Mouse (Mus musculus): ENCODE measurements around the gene Mettl8. TPM values are rescaled to one million over a fixed set of nuclear protein-coding genes. Genes with fewer than 3 reads are reported as not detected.

Gene Mettl8
- 11.8 and 13.2 TPM in 2 replicates for polyA plus RNA-seq (2012; rRNA removed)

GRCm38 (mm10) chr2:71055300-71056114, at the start of gene Mettl8, which contains the start of gene Dcaf17:
Gene Mettl8, minus strand, starts transcription at chr2:71055583.
Gene Dcaf17, plus strand, starts transcription at chr2:71055328.
- TF ChIP-seq POLR2A (IDR thresholded peaks at IDR 0.05; ENCODE audit: borderline replicate concordance, extremely low read depth, insufficient read depth, insufficient read length, poor library complexity, severe bottlenecking) (peak; percentile 68; the same call in 1 of the 2 replicates), CTCF (IDR thresholded peaks at IDR 0.05; ENCODE audit: borderline replicate concordance, extremely low read depth, insufficient read depth, insufficient read length) (0 out of 2 replicates have a peak, but pooled peaks have one; percentile 9)
- peak; percentile 99 for DNase-seq (ENCODE audit: low read depth)

- DNase-seq (ENCODE audit: low read depth): no peak
- TF ChIP-seq CTCF (IDR thresholded peaks at IDR 0.05; ENCODE audit: borderline replicate concordance, extremely low read depth, insufficient read depth, insufficient read length): no peak
- TF ChIP-seq POLR2A (IDR thresholded peaks at IDR 0.05; ENCODE audit: borderline replicate concordance, extremely low read depth, insufficient read depth, insufficient read length, poor library complexity, severe bottlenecking): no peak
These were observed 49.3 kb upstream of the Mettl8 start for GRCm38 (mm10) chr2:71104696-71105095.

GRCm38 (mm10) chr2:71103292-71103680, 47.9 kb upstream of the Mettl8 start:
- no peak for DNase-seq (ENCODE audit: low read depth)
- no peak for TF ChIP-seq POLR2A (IDR thresholded peaks at IDR 0.05; ENCODE audit: borderline replicate concordance, extremely low read depth, insufficient read depth, insufficient read length, poor library complexity, severe bottlenecking)
- no peak for TF ChIP-seq CTCF (IDR thresholded peaks at IDR 0.05; ENCODE audit: borderline replicate concordance, extremely low read depth, insufficient read depth, insufficient read length)

GRCm38 (mm10) chr2:71102621-71103291, 47.4 kb upstream of the Mettl8 start:
- TF ChIP-seq CTCF (IDR thresholded peaks at IDR 0.05; ENCODE audit: borderline replicate concordance, extremely low read depth, insufficient read depth, insufficient read length) (no peak), POLR2A (IDR thresholded peaks at IDR 0.05; ENCODE audit: borderline replicate concordance, extremely low read depth, insufficient read depth, insufficient read length, poor library complexity, severe bottlenecking) (no peak)
- no peak for DNase-seq (ENCODE audit: low read depth)

- DNase-seq (ENCODE audit: low read depth): no peak
- TF ChIP-seq POLR2A (IDR thresholded peaks at IDR 0.05; ENCODE audit: borderline replicate concordance, extremely low read depth, insufficient read depth, insufficient read length, poor library complexity, severe bottlenecking) (no peak), CTCF (IDR thresholded peaks at IDR 0.05; ENCODE audit: borderline replicate concordance, extremely low read depth, insufficient read depth, insufficient read length) (no peak)
These were observed 40.8 kb upstream of the Mettl8 start for GRCm38 (mm10) chr2:71096170-71096569.

- peak; percentile 20 for DNase-seq (ENCODE audit: low read depth)
These were observed 35.5 kb upstream of the Mettl8 start for GRCm38 (mm10) chr2:71090660-71091445.

GRCm38 (mm10) chr2:71089766-71090165, 34.4 kb upstream of the Mettl8 start:
- TF ChIP-seq POLR2A (IDR thresholded peaks at IDR 0.05; ENCODE audit: borderline replicate concordance, extremely low read depth, insufficient read depth, insufficient read length, poor library complexity, severe bottlenecking): no peak
- no peak for TF ChIP-seq CTCF (IDR thresholded peaks at IDR 0.05; ENCODE audit: borderline replicate concordance, extremely low read depth, insufficient read depth, insufficient read length)
- no peak for DNase-seq (ENCODE audit: low read depth)

More at GRCm38 (mm10) chr2:71090660-71091445, 35.5 kb upstream of the Mettl8 start:
- TF ChIP-seq CTCF (IDR thresholded peaks at IDR 0.05; ENCODE audit: borderline replicate concordance, extremely low read depth, insufficient read depth, insufficient read length) (peak; percentile 41; the same call in 1 of the 2 replicates), POLR2A (IDR thresholded peaks at IDR 0.05; ENCODE audit: borderline replicate concordance, extremely low read depth, insufficient read depth, insufficient read length, poor library complexity, severe bottlenecking) (no peak)

GRCm38 (mm10) chr2:71083454-71084193, 28.2 kb upstream of the Mettl8 start:
- no peak for DNase-seq (ENCODE audit: low read depth)
- TF ChIP-seq POLR2A (IDR thresholded peaks at IDR 0.05; ENCODE audit: borderline replicate concordance, extremely low read depth, insufficient read depth, insufficient read length, poor library complexity, severe bottlenecking): no peak
- no peak for TF ChIP-seq CTCF (IDR thresholded peaks at IDR 0.05; ENCODE audit: borderline replicate concordance, extremely low read depth, insufficient read depth, insufficient read length)

- no peak for TF ChIP-seq CTCF (IDR thresholded peaks at IDR 0.05; ENCODE audit: borderline replicate concordance, extremely low read depth, insufficient read depth, insufficient read length)
- no peak for DNase-seq (ENCODE audit: low read depth)
These were observed 27.0 kb upstream of the Mettl8 start for GRCm38 (mm10) chr2:71082416-71082815.

- TF ChIP-seq POLR2A (IDR thresholded peaks at IDR 0.05; ENCODE audit: borderline replicate concordance, extremely low read depth, insufficient read depth, insufficient read length, poor library complexity, severe bottlenecking) (no peak), CTCF (IDR thresholded peaks at IDR 0.05; ENCODE audit: borderline replicate concordance, extremely low read depth, insufficient read depth, insufficient read length) (no peak)
These were observed 18.4 kb upstream of the Mettl8 start for GRCm38 (mm10) chr2:71073828-71074227.

More at GRCm38 (mm10) chr2:71073828-71074227, 18.4 kb upstream of the Mettl8 start:
- no peak for DNase-seq (ENCODE audit: low read depth)
